Mouse (Mus musculus) MEL (cell line): Measurements from ENCODE around the gene Rbm14.

Experiments used
- CTCF ChIP-seq, 3 experiments: IDR thresholded peaks in 2 of 3; conservative IDR thresholded peaks in 1 of 3; 2 replicates each; pipeline ENCODE4 v1.5.1; 2011 to 2012; ENCODE audit warnings: low read length in 3 of 3, low read depth in 2 of 3, mild to moderate bottlenecking in 2 of 3, improper control_type of control experiment in 1 of 3, inconsistent platforms in 1 of 3, mixed read lengths in 1 of 3, moderate library complexity in 1 of 3; ENCODE audit not compliant: control insufficient read depth in 1 of 3, insufficient read depth in 1 of 3, poor library complexity in 1 of 3, severe bottlenecking in 1 of 3
- JUND ChIP-seq: IDR thresholded peaks from 2 replicates; pipeline ENCODE4 v1.6.1; 2011; ENCODE audit warnings: low read depth, mild to moderate bottlenecking, improper control_type of control experiment, low read length
- KAT2A ChIP-seq: conservative IDR thresholded peaks from 2 replicates; pipeline ENCODE4 v1.6.1; 2012; ENCODE audit warnings: low read depth, low read length, improper control_type of control experiment, inconsistent platforms
- MAFK ChIP-seq: IDR thresholded peaks from 2 replicates; pipeline ENCODE4 v1.6.1; 2011; ENCODE audit warnings: low read depth, mild to moderate bottlenecking, low read length, improper control_type of control experiment, borderline replicate concordance
- MAX ChIP-seq: IDR thresholded peaks from 2 replicates; pipeline ENCODE4 v1.6.1; 2011; ENCODE audit warnings: low read length, improper control_type of control experiment
- MXI1 ChIP-seq: IDR thresholded peaks from 2 replicates; pipeline ENCODE4 v1.6.1; 2011; ENCODE audit warnings: mild to moderate bottlenecking, low read depth, low read length, improper control_type of control experiment
- POLR2A ChIP-seq, 2 experiments: IDR thresholded peaks; 2 replicates each; pipeline ENCODE4 v1.6.1; 2011 to 2012; ENCODE audit warnings: low read length in 2 of 2, mild to moderate bottlenecking in 2 of 2, control low read depth in 1 of 2, improper control_type of control experiment in 1 of 2, low read depth in 1 of 2, moderate library complexity in 1 of 2; ENCODE audit not compliant: control insufficient read depth in 1 of 2, insufficient read depth in 1 of 2, poor library complexity in 1 of 2
- RAD21 ChIP-seq: IDR thresholded peaks from 2 replicates; pipeline ENCODE4 v1.6.1; 2011; ENCODE audit warnings: mild to moderate bottlenecking, low read depth, low read length, improper control_type of control experiment
- TAL1 ChIP-seq: IDR thresholded peaks from 2 replicates; pipeline ENCODE4 v1.6.1; 2012; ENCODE audit warnings: mild to moderate bottlenecking, inconsistent platforms, low read length, moderate library complexity, mixed read lengths
- USF1 ChIP-seq: IDR thresholded peaks from 2 replicates; pipeline ENCODE4 v1.6.1; 2014; ENCODE audit warnings: low read depth, mild to moderate bottlenecking, inconsistent platforms, low read length, improper control_type of control experiment, moderate library complexity

- TF ChIP-seq MXI1 (peak; percentile 61), POLR2A (IDR thresholded peaks at IDR 0.05; ENCODE audit: control insufficient read depth in 1 of 2, insufficient read depth in 1 of 2, low read depth in 1 of 2, low read length in 2 of 2, poor library complexity in 1 of 2) (peak; percentile 74 to 92), TAL1 (no peak), USF1 (peak; percentile 82), KAT2A (no peak; the same call in 1 of the 2 replicates), MAX (no peak; the same call in 1 of the 2 replicates), JUND (no peak), CTCF (IDR thresholded peaks at IDR 0.05 in 2 of 3, conservative IDR thresholded peaks at IDR 0.05 in 1 of 3; ENCODE audit: control insufficient read depth in 1 of 3, insufficient read depth in 1 of 3, low read depth in 2 of 3, low read length in 3 of 3, poor library complexity in 1 of 3, severe bottlenecking in 1 of 3) (no peak), MAFK (no peak), RAD21 (no peak)
Measured at GRCm38 (mm10) chr19:4756193-4756911, 55.1 kb downstream of the Rbm14 start, which contains the start of gene Rbm4b.
